Mouse (Mus musculus) WW6 (cell line): Measurements from ENCODE around the gene Ces2b.
"Not testable (repeated sequence)": the region's sequence is repeated elsewhere in the genome, so short reads cannot be mapped to it uniquely, and the experiment has no call there.

Experiments
- DNase-seq: peaks from one replicate; pipeline ENCODE4 v3.0.0-alpha.2; 2013; ENCODE audit warnings: low read depth, low spot score

Gene Ces2b

GRCm38 (mm10) chr8:104831440-104831839 is at the start of gene Ces2b:
Gene Ces2b (plus strand): TSS chr8:104831572.
- no peak for DNase-seq

DNA sequence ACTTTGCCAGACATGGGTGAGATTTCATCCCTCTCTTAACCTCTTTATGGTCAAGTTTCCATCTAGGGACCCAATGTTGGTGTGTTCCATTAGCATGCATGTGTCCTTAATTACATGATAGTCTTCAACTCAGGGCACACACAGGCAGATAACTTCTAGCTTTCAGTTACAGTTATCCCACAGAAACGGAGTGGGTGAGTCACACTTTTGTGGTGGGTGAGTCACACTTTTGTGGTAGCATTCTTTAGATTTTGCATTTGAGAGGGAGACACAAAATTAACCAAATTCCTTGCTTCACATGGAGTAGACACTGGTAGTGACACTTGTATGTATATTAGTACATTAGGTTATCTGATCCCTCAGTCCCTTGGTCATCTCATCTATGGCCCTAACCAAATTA is 44.3 kb upstream of the Ces2b start:
- no peak for DNase-seq

DNA sequence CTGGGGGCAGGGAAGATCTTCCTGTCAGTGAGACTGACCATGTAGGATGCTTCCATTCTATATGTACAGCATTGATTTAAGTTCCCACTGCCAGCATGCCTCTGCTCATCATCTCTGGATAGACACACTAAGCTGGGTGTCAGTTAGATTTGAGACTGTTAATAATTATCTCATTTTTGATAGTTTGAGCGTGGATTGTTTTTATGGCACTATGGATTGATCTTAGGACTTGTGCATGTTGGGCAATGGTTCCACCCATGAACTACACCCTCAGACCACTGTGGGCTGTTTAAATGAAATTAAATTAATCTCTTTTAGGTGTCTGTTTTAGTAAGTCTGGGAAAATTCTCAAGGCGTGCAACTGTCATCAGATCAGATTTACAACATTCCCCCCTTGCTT is 42.4 kb upstream of the Ces2b start:
- DNase-seq = no peak

GRCm38 (mm10) chr8:104789886-104790680 is 41.3 kb upstream of the Ces2b start:
- peak; percentile 11 for DNase-seq

DNA sequence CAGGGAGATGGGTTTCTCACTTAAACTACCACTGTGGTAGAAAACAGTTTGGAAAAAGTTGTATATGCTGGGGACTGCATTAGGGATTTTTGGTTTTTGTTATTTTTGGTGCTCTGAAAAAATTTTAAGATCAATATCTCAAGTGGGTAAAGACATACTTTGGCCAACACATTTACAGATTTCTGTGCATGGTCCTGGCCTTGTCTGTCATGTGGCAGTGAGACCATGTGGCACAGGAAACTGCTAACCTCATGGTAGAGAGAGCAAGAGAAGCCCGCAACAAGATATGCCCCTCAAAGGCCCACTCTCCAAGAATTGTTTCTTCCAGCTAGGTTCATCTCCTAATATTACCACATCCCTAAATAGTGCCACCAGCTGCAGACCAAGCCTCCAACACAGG is 32.0 kb upstream of the Ces2b start:
- DNase-seq = no peak

- DNase-seq = no peak
Observed at GRCm38 (mm10) chr8:104806127-104806526, 25.2 kb upstream of the Ces2b start.

- DNase-seq = no peak
Observed at GRCm38 (mm10) chr8:104808542-104809413, 22.6 kb upstream of the Ces2b start.

DNA sequence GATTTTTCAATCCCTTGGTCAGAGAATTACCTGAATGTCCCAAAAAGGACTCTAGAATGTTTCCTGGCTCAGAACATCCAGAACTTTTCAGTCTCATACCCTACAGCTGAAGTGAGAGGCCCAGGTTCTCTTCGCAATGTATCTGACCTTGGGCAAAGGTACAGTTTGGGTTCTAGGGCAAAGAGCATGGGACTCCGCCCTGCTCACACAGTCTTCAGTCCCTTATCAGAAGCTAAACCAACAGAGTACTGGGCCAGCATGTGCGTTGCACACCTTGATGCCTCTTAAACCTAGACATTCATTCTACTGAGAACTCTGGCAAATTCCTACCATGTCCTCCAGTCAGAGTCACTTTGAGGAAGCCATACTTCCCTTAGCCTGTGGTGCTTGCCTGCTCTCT is 21.9 kb upstream of the Ces2b start:
- DNase-seq = no peak

- no peak for DNase-seq
Observed at GRCm38 (mm10) chr8:104826912-104827311, 4.5 kb upstream of the Ces2b start.

- DNase-seq = no peak
Observed at GRCm38 (mm10) chr8:104828221-104828620, 3.2 kb upstream of the Ces2b start.

DNA sequence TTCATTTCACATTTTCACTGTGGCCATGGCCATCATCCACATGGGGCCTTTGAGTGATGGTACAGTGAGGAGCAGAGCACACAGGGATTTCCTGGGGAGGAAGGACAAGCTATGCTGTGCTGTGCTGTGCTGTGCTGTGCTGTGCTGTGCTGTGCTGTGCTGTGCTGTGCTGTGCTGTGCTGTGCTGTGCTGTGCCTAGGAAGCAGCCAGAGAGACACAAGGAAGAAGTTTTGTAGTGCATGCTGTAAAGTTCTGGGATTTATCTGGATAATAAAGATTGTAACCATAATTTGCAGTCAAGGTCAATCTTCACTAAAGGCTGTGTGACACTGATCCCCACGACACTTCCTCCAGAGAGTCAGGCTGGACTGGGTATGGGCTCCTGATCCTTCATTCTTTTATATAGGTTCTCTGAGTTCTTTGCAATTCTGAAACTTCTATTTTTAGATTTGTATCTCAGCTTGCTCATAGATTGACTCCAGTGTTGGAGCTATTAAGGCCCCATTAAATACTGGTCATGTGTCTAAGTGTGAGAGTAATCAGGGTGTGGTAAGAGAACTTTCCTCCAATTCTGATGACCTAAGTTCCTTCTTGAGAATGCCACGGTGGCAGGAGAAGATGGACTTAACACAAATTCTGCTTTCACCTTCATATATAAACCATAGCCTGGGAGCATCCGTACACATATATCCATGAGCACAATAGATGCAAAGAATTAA is 10.1 kb downstream of the Ces2b start:
- DNase-seq = no peak

DNA sequence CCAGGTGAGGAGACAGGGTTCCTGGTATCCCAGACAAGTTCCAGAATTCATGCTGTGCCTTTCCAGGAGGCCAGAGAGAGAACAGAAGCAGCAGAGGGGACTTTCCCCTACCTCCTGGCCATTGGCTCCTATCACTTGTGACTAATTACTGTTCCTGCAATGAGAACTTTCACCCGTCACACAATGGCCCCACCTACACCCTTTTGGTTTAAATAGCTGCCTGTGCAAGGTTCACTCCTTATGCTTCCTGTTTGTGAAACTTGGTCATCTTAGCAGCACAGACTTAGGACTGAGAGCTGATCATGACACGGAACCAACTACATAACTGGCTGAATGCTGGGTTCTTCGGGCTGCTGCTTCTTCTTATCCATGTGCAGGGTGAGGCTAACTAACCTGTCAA is 15.5 kb downstream of the Ces2b start, which contains the start of gene Ces2c:
TSS of gene Ces2c (plus strand) at position 238 of the 400 bp plus-strand sequence.
- no peak for DNase-seq

GRCm38 (mm10) chr8:104847741-104848462 is 16.5 kb downstream of the Ces2b start:
- no peak for DNase-seq

DNA sequence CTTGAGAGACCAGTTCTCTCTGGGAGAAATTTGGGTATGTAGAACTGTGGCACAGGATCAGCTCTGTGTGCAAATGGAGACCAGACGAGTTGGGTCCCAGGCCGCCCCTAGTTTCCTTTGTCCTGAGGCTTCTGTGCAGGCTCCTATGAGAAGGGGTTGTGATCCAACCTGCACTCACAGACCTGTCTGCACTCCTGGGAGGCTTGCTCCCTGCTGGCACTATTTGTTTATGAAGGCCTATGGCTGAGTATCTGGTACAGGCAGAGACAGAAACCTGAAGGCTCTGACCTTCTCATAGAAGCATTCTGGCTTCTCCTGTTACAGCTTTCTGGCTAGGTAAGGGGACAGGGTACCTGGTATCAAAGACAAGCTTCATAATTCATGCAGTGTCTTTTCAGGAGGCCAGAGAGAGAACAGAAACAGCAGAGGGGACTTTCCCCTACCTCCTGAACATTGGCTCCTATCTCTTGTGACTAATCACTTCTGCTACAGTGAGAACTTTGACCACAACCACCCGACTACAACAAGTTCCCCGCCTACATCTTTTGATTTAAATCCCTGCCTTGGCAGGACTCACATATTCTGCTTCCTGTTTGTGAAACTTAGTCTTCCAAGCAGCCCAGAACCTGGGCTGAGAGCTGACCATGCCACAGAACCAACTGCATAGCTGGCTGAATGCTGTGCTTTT is 35.6 kb downstream of the Ces2b start:
- DNase-seq = not testable (repeated sequence)

- DNase-seq = not testable (repeated sequence)
Observed at GRCm38 (mm10) chr8:104868876-104869275, 37.5 kb downstream of the Ces2b start.

- not testable (repeated sequence) for DNase-seq
Observed at GRCm38 (mm10) chr8:104886223-104886926, 55.0 kb downstream of the Ces2b start.
